Mouse (Mus musculus) cerebellum, adult 2 months (tissue): ENCODE data around the gene Slc39a11. TPM values are rescaled to one million over a fixed set of nuclear protein-coding genes. Genes with fewer than 3 reads are reported as not detected.

Experiments
- DNase-seq, 2 experiments: peaks; one replicate each; pipeline ENCODE4 v3.0.0; 2021
- H3K27ac ChIP-seq: fragments of 200-500 bp; 2 replicates; pipeline ENCODE4 v1.5.1; 2012; ENCODE audit warnings: low read length, control low read depth, inconsistent platforms; ENCODE audit not compliant: insufficient read depth
- H3K27me3 ChIP-seq: fragments of 200-500 bp; 2 replicates; pipeline ENCODE4 v1.6.1; 2012; ENCODE audit warnings: inconsistent platforms, mild to moderate bottlenecking, low read length, moderate library complexity; ENCODE audit not compliant: control insufficient read depth, insufficient read depth
- H3K4me1 ChIP-seq: fragments of 200-500 bp; 2 replicates; pipeline ENCODE4 v1.6.1; 2011; ENCODE audit warnings: low read length; ENCODE audit not compliant: control insufficient read depth, insufficient read depth
- H3K4me3 ChIP-seq: fragments of 200-500 bp; replicated peaks from 2 replicates; pipeline ENCODE3; 2011; ENCODE audit warnings: mild to moderate bottlenecking, low read depth, low read length, control low read depth; ENCODE audit not compliant: insufficient read depth
- CTCF ChIP-seq: fragments of 200-500 bp; IDR thresholded peaks from 2 replicates; pipeline ENCODE4 v1.5.1; 2011; ENCODE audit warnings: low read depth, mild to moderate bottlenecking, control low read depth, low read length, moderate library complexity, borderline replicate concordance; ENCODE audit not compliant: insufficient read depth
- POLR2A ChIP-seq: fragments of 200-500 bp; IDR thresholded peaks from 2 replicates; pipeline ENCODE4 v1.6.1; 2011; ENCODE audit warnings: low read length, control low read depth, borderline replicate concordance; ENCODE audit not compliant: insufficient read depth
- WGBS: fragments of 180-500 bp; shearing (Covaris S2); methylation state at CpG from one replicate; pipeline ENCODE4 v1.1.7; 2018; 5-methylcytosine and 5-hydroxymethylcytosine counted together
- polyA plus RNA-seq: library from polyadenylated mRNA; depleted of rRNA; stranded (reverse); fragments of >200 nt; gene quantifications from 2 replicates; pipeline ENCODE4 v1.2.3, GENCODE M21; 2012

Slc39a11 gene
- polyA plus RNA-seq, 1 experiment, result 14.1 TPM

GRCm38 (mm10) chr11:113366257-113367030 is 283.4 kb downstream of the Slc39a11 start:
- H3K4me3 ChIP-seq, result no peak overlapping the region
- no peaks in the 10 kb centered on the region for H3K27me3 ChIP-seq
- WGBS, result 80% methylated on average over 19 of the region's 19 CpGs
- no peak for DNase-seq
- TF ChIP-seq POLR2A (no peak), CTCF (no peak)
- no peaks in the 10 kb centered on the region for H3K4me1 ChIP-seq
- H3K27ac ChIP-seq, result no peak overlapping the region

- Histone ChIP-seq H3K4me1 (no peaks in the 10 kb centered on the region), H3K4me3 (no peak overlapping the region), H3K27me3 (no peaks in the 10 kb centered on the region), H3K27ac (no peak overlapping the region)
- 10% methylated on average over 13 of the region's 13 CpGs for WGBS
- no peak for TF ChIP-seq CTCF
- no peak for TF ChIP-seq POLR2A
- DNase-seq, result no peak
Measured at GRCm38 (mm10) chr11:113363739-113364138, 286.1 kb downstream of the Slc39a11 start.

GRCm38 (mm10) chr11:113362617-113363016 is 287.3 kb downstream of the Slc39a11 start:
- DNase-seq, result no peak
- TF ChIP-seq CTCF, result no peak
- Histone ChIP-seq H3K4me1 (no peaks in the 10 kb centered on the region), H3K4me3 (no peak overlapping the region), H3K27ac (no peak overlapping the region), H3K27me3 (no peaks in the 10 kb centered on the region)
- WGBS, result 96% methylated on average over 7 of the region's 7 CpGs

GRCm38 (mm10) chr11:113360049-113360835 is 289.6 kb downstream of the Slc39a11 start:
- H3K27me3 ChIP-seq, result no peaks in the 10 kb centered on the region
- H3K4me3 ChIP-seq, result no peak overlapping the region
- H3K4me1 ChIP-seq, result no peaks in the 10 kb centered on the region
- 57% methylated on average over 10 of the region's 10 CpGs for WGBS
- no peak overlapping the region for H3K27ac ChIP-seq
- TF ChIP-seq CTCF (no peak), POLR2A (no peak)
- DNase-seq, result no peak

GRCm38 (mm10) chr11:113355932-113356331 is 293.9 kb downstream of the Slc39a11 start:
- no peaks in the 10 kb centered on the region for H3K27me3 ChIP-seq
- TF ChIP-seq POLR2A, result no peak
- TF ChIP-seq CTCF, result no peak
- WGBS, result 80% methylated on average over 5 of the region's 5 CpGs
- DNase-seq, result no peak
- no peak overlapping the region for H3K4me3 ChIP-seq
- no peak overlapping the region for H3K27ac ChIP-seq
- no peaks in the 10 kb centered on the region for H3K4me1 ChIP-seq

- TF ChIP-seq POLR2A, result no peak
- no peak for TF ChIP-seq CTCF
- no peak overlapping the region for H3K27ac ChIP-seq
- no peak for DNase-seq
- no peaks in the 10 kb centered on the region for H3K4me1 ChIP-seq
- H3K27me3 ChIP-seq, result no peaks in the 10 kb centered on the region
- H3K4me3 ChIP-seq, result no peak overlapping the region
- WGBS, result 61% methylated on average over 12 of the region's 12 CpGs
Measured at GRCm38 (mm10) chr11:113352085-113352815, 297.6 kb downstream of the Slc39a11 start.

- Histone ChIP-seq H3K4me3 (no peak overlapping the region), H3K27me3 (no peaks in the 10 kb centered on the region), H3K27ac (no peak overlapping the region), H3K4me1 (no peaks in the 10 kb centered on the region)
- DNase-seq, result no peak
- TF ChIP-seq CTCF, result no peak
- no peak for TF ChIP-seq POLR2A
- 95% methylated on average over 4 of the region's 4 CpGs for WGBS
Measured at GRCm38 (mm10) chr11:113350583-113350982, 299.3 kb downstream of the Slc39a11 start.
